Mouse (Mus musculus): Measurements from ENCODE around the gene Myo1f. TPM values are rescaled to one million over a fixed set of nuclear protein-coding genes. Genes with fewer than 3 reads are reported as not detected.
A peak's percentile ranks its signal among the peaks of the same experiment; 100 is the strongest.

Gene Myo1f
- polyA plus RNA-seq, 1 experiment from 2014 or later: 1.4 TPM

DNA sequence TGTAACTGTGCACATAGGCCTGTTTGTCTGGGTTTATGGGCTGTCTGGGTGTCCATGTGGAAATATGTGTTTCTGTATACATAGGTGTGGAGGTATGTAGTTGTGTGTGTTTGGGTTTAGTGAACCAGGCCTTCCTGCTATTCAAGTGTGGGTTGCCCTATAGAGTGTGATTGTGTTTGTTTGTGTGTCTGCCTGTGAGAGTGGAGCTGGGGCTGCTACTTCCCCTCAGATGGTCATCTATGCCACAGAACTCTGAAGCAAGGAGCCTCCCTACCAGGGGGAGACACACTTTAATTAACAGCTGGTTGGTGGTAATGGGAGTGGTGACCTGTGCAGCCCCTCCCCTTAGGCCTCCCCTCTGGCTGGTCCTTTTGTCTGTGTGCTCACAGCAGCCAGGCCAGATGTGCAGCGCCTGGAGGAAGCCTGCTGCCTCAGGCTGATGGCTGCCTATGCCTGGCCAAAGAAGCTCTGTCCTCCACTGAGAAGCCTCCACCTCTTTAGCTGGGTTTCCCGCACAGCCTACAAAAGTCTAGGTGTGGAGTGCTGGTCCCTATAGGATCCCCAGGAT is 30.6 kb upstream of the Myo1f start:
- peak overlapping the region; percentile 79 for H3K4me2 ChIP-seq (ENCODE audit: low read length)
- peaks cover 13% of the 10 kb centered on the region for H3K4me1 ChIP-seq (ENCODE audit: control insufficient read depth, insufficient read depth, low read depth, low read length)
- peak overlapping the region; percentile 73 for H3K27ac ChIP-seq (ENCODE audit: low read depth, low read length)
- whole genome bisulfite sequencing: 0% methylated on average over 2 of the region's 2 CpGs
- peak; percentile 56 for ATAC-seq
- H3K4me3 ChIP-seq (ENCODE audit: low read length): peak overlapping the region; percentile 71
- H3K27me3 ChIP-seq (replicated peaks; ENCODE audit: control insufficient read depth, insufficient read depth, low read length): no peaks in the 10 kb centered on the region
- peaks cover 5% of the 10 kb centered on the region; the same call in 1 of the 2 replicates for H3K36me3 ChIP-seq (ENCODE audit: control insufficient read depth, insufficient read depth, low read length)
- peak overlapping the region; percentile 87 for H3K9ac ChIP-seq (ENCODE audit: low read depth, low read length)
- no peaks in the 10 kb centered on the region for H3K9me3 ChIP-seq (ENCODE audit: control insufficient read depth, low read length)

DNA sequence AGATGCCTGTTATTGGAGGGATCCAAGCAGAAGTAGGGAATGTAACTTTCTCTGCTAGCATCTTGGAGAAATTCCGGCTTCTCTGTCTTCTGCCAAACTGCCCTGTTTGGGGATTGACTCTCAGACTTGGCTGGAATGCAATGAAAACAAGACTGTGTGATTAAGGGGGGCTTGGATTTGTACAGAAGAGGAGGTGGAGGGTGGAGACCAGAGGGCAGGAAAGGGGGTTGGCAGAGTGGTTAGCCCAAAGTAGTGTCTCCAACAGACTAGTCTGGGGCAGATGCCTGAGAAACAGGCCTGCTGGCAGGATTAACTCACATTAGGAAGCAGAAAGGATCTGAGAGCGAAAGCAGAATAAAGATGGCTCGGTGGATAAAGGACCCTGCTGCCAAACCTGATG is 29.0 kb upstream of the Myo1f start:
- ATAC-seq: no peak
- Histone ChIP-seq H3K9me3 (ENCODE audit: control insufficient read depth, low read length) (no peaks in the 10 kb centered on the region), H3K4me2 (ENCODE audit: low read length) (no peak overlapping the region), H3K36me3 (ENCODE audit: control insufficient read depth, insufficient read depth, low read length) (peaks cover 11% of the 10 kb centered on the region), H3K27ac (ENCODE audit: low read depth, low read length) (no peak overlapping the region), H3K4me3 (ENCODE audit: low read length) (no peak overlapping the region), H3K27me3 (replicated peaks; ENCODE audit: control insufficient read depth, insufficient read depth, low read length) (no peaks in the 10 kb centered on the region), H3K9ac (ENCODE audit: low read depth, low read length) (no peak overlapping the region), H3K4me1 (ENCODE audit: control insufficient read depth, insufficient read depth, low read depth, low read length) (peaks cover 13% of the 10 kb centered on the region)
- WGBS: 63% methylated on average over 3 of the region's 3 CpGs

DNA sequence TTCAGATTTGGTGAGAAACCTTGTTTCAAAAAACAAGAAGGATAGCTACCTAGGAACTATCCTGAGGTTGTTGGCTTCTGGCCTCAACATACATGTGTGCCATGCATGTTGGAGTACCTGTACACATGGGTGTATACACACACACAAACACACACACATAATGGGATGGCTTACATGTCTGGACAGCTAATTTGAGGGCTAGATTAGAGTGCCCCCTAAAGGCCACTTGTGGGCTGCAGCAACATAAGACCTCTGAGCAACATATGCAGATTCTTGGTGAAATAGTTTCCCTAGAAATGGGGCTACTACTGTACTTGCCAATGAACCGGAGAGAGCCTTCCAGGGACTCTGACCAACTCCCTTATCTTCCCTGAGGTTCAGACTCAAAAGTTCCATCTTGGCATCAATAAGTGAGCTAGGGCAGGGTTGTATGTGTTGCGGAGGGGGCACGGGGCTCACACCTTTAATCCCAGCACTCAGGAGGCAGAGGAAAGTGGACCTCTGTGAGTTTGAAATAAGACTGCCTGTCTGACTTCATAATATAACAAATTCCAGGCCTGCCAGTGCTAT is 16.3 kb upstream of the Myo1f start:
- H3K9me3 ChIP-seq (ENCODE audit: control insufficient read depth, low read length): no peaks in the 10 kb centered on the region

DNA sequence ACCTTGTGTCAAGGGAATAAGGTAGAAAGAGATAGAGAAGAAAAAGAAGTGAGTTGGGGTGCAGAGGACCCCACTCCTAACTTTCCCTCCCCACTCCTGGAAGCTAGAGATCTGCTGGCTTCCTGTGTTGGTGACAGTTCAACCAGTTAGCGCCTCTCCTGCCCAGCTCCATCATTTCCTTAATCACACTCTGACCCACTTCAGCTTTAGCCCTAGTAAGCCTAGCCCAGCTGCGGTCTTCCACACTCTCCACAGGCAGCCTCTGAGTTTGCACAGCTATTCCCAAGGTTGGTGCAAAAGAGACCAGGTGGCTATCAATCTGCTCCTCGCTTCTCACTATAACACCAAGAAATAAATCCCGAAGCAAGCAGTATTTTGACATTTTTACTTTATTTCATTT is 15.6 kb upstream of the Myo1f start:
- Histone ChIP-seq H3K4me3 (ENCODE audit: low read length) (no peak overlapping the region), H3K9ac (ENCODE audit: low read depth, low read length) (no peak overlapping the region), H3K36me3 (ENCODE audit: control insufficient read depth, insufficient read depth, low read length) (peaks cover 21% of the 10 kb centered on the region), H3K27ac (ENCODE audit: low read depth, low read length) (no peak overlapping the region), H3K4me1 (ENCODE audit: control insufficient read depth, insufficient read depth, low read depth, low read length) (no peaks in the 10 kb centered on the region), H3K4me2 (ENCODE audit: low read length) (no peak overlapping the region), H3K27me3 (replicated peaks; ENCODE audit: control insufficient read depth, insufficient read depth, low read length) (no peaks in the 10 kb centered on the region), H3K9me3 (ENCODE audit: control insufficient read depth, low read length) (no peaks in the 10 kb centered on the region)
- 90% methylated on average over 4 of the region's 4 CpGs for WGBS
- ATAC-seq: no peak

More for the DNA sequence above, 16.3 kb upstream of the Myo1f start:
- no peak overlapping the region for H3K27ac ChIP-seq (ENCODE audit: low read depth, low read length)
- no peak overlapping the region for H3K9ac ChIP-seq (ENCODE audit: low read depth, low read length)
- 88% methylated on average over 3 of the region's 3 CpGs for WGBS
- no peak for ATAC-seq
- H3K27me3 ChIP-seq (replicated peaks; ENCODE audit: control insufficient read depth, insufficient read depth, low read length): no peaks in the 10 kb centered on the region
- H3K4me3 ChIP-seq (ENCODE audit: low read length): no peak overlapping the region
- no peaks in the 10 kb centered on the region for H3K4me1 ChIP-seq (ENCODE audit: control insufficient read depth, insufficient read depth, low read depth, low read length)
- H3K4me2 ChIP-seq (ENCODE audit: low read length): no peak overlapping the region
- peaks cover 24% of the 10 kb centered on the region for H3K36me3 ChIP-seq (ENCODE audit: control insufficient read depth, insufficient read depth, low read length)

DNA sequence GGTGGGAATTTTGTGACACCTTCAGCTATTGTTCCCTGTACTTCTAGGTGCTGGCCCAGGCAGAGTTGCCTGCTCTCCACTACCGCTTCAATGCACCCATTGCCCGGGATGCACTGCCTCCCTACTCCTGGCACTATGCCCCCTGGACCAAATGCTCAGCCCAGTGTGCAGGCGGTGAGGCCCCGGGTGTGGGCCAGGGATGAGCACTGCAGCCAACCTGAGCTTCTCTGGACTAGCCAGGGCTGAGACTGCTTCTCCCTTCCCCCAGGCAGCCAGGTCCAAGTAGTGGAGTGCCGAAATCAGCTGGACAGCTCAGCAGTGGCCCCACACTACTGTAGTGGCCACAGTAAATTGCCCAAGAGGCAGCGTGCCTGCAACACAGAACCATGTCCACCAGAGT is 6.3 kb upstream of the Myo1f start:
- 96% methylated on average over 6 of the region's 6 CpGs for whole genome bisulfite sequencing
- Histone ChIP-seq H3K27me3 (replicated peaks; ENCODE audit: control insufficient read depth, insufficient read depth, low read length) (no peaks in the 10 kb centered on the region), H3K27ac (ENCODE audit: low read depth, low read length) (no peak overlapping the region), H3K4me3 (ENCODE audit: low read length) (no peak overlapping the region), H3K4me2 (ENCODE audit: low read length) (no peak overlapping the region), H3K4me1 (ENCODE audit: control insufficient read depth, insufficient read depth, low read depth, low read length) (no peaks in the 10 kb centered on the region), H3K36me3 (ENCODE audit: control insufficient read depth, insufficient read depth, low read length) (peaks cover 10% of the 10 kb centered on the region), H3K9ac (ENCODE audit: low read depth, low read length) (no peak overlapping the region), H3K9me3 (ENCODE audit: control insufficient read depth, low read length) (no peaks in the 10 kb centered on the region)
- no peak for ATAC-seq

DNA sequence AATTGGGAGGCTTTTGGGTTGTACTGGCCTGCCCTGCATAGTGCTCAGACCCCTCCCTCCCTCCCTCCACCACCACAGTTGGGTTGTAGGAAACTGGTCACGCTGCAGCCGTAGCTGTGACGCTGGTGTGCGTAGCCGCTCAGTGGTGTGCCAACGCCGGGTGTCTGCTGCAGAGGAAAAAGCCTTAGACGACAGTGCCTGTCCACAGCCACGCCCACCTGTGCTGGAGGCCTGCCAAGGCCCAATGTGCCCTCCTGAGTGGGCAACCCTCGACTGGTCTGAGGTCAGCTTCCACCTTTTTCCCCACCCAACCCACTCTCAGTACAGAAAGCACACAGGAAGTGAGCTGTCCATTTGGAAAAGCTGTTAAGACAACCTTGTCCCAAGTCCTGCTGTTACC is 5.1 kb upstream of the Myo1f start:
- 80% methylated on average over 10 of the region's 10 CpGs for WGBS
- H3K27me3 ChIP-seq (replicated peaks; ENCODE audit: control insufficient read depth, insufficient read depth, low read length): no peaks in the 10 kb centered on the region
- H3K27ac ChIP-seq (ENCODE audit: low read depth, low read length): no peak overlapping the region
- no peak overlapping the region for H3K4me2 ChIP-seq (ENCODE audit: low read length)
- H3K9ac ChIP-seq (ENCODE audit: low read depth, low read length): no peak overlapping the region
- no peak overlapping the region for H3K4me3 ChIP-seq (ENCODE audit: low read length)
- H3K4me1 ChIP-seq (ENCODE audit: control insufficient read depth, insufficient read depth, low read depth, low read length): no peaks in the 10 kb centered on the region
- H3K9me3 ChIP-seq (ENCODE audit: control insufficient read depth, low read length): no peaks in the 10 kb centered on the region
- no peak for ATAC-seq
- H3K36me3 ChIP-seq (ENCODE audit: control insufficient read depth, insufficient read depth, low read length): peaks cover 10% of the 10 kb centered on the region

DNA sequence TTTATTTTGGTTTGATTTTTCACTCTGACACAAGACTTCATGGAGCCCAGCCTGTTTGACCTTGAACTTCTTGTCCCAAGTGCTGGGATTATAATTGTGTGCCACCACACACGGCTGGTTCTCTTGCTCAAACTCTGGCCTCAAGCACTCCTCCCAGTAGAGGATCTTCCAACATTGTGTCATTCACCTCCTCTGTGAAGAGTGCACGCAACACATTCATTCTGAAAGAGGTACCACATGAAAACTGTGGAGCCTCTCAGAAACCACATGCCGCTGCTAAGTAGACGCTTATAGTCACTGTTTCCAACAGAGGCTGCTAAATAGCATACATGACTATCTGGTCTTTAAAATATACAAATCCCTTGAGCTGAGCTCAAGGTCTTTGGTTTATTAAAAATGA is 3.4 kb upstream of the Myo1f start:
- ATAC-seq: no peak
- Histone ChIP-seq H3K27me3 (replicated peaks; ENCODE audit: control insufficient read depth, insufficient read depth, low read length) (no peaks in the 10 kb centered on the region), H3K27ac (ENCODE audit: low read depth, low read length) (no peak overlapping the region), H3K4me2 (ENCODE audit: low read length) (no peak overlapping the region), H3K4me1 (ENCODE audit: control insufficient read depth, insufficient read depth, low read depth, low read length) (no peaks in the 10 kb centered on the region), H3K36me3 (ENCODE audit: control insufficient read depth, insufficient read depth, low read length) (peaks cover 10% of the 10 kb centered on the region), H3K9me3 (ENCODE audit: control insufficient read depth, low read length) (no peaks in the 10 kb centered on the region), H3K9ac (ENCODE audit: low read depth, low read length) (no peak overlapping the region), H3K4me3 (ENCODE audit: low read length) (no peak overlapping the region)
- 95% methylated on average over 4 of the region's 4 CpGs for WGBS

DNA sequence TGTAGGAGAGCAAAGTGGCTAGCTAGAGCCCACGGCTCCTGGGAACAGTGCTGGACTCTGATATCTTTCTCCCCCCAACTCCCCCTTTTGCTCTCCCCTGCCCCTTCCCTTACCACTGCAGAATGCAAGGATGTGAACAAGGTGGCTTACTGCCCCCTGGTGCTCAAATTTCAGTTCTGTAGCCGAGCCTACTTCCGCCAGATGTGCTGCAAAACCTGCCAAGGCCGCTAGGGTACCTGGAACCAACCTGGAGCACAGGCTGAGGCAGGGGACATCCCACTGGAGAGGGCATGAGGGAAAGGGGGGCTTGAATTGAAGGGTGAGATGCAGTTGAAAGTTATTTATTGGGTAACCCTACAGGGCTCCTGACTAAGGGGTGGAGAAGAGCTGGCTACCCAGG is 2.5 kb upstream of the Myo1f start:
- no peak overlapping the region for H3K4me2 ChIP-seq (ENCODE audit: low read length)
- peak; percentile 30; the same call in 1 of the 2 replicates for ATAC-seq
- no peaks in the 10 kb centered on the region for H3K27me3 ChIP-seq (replicated peaks; ENCODE audit: control insufficient read depth, insufficient read depth, low read length)
- no peak overlapping the region for H3K9ac ChIP-seq (ENCODE audit: low read depth, low read length)
- no peak overlapping the region for H3K4me3 ChIP-seq (ENCODE audit: low read length)
- no peaks in the 10 kb centered on the region for H3K4me1 ChIP-seq (ENCODE audit: control insufficient read depth, insufficient read depth, low read depth, low read length)
- 48% methylated on average over 4 of the region's 4 CpGs for WGBS
- H3K27ac ChIP-seq (ENCODE audit: low read depth, low read length): no peak overlapping the region
- peaks cover 10% of the 10 kb centered on the region for H3K36me3 ChIP-seq (ENCODE audit: control insufficient read depth, insufficient read depth, low read length)
- no peaks in the 10 kb centered on the region for H3K9me3 ChIP-seq (ENCODE audit: control insufficient read depth, low read length)

DNA sequence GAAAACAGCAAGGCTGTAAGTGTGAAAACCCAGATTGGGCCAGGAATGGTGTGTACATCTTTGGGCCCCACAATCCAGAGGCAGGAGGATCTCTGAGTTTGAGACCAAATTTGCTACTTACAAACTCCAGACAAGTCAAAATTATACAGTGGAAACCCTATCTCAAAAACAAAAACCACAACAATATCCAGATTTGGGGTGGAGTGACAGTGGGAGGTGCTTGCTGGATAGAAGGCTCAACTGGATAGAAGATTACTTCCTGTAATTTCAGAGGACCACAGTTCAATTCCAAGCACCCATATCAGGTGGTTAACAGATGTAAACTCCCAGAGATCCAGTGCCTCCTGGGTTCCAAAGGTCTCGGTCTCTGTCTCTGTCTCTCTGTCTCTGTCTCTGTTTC is 971 bp upstream of the Myo1f start:
- H3K9ac ChIP-seq (ENCODE audit: low read depth, low read length): no peak overlapping the region
- no peak overlapping the region for H3K27ac ChIP-seq (ENCODE audit: low read depth, low read length)
- H3K36me3 ChIP-seq (ENCODE audit: control insufficient read depth, insufficient read depth, low read length): peaks cover 3% of the 10 kb centered on the region; the same call in 1 of the 2 replicates
- H3K4me2 ChIP-seq (ENCODE audit: low read length): no peak overlapping the region
- WGBS: 94% methylated on average over 1 of the region's 1 CpGs
- H3K9me3 ChIP-seq (ENCODE audit: control insufficient read depth, low read length): no peaks in the 10 kb centered on the region
- no peak for ATAC-seq
- H3K4me1 ChIP-seq (ENCODE audit: control insufficient read depth, insufficient read depth, low read depth, low read length): no peaks in the 10 kb centered on the region
- no peak overlapping the region for H3K4me3 ChIP-seq (ENCODE audit: low read length)
- H3K27me3 ChIP-seq (replicated peaks; ENCODE audit: control insufficient read depth, insufficient read depth, low read length): no peaks in the 10 kb centered on the region
